Comparison of ENCODE assay signal across 8 mouse cellular contexts in the genomic region with DNA sequence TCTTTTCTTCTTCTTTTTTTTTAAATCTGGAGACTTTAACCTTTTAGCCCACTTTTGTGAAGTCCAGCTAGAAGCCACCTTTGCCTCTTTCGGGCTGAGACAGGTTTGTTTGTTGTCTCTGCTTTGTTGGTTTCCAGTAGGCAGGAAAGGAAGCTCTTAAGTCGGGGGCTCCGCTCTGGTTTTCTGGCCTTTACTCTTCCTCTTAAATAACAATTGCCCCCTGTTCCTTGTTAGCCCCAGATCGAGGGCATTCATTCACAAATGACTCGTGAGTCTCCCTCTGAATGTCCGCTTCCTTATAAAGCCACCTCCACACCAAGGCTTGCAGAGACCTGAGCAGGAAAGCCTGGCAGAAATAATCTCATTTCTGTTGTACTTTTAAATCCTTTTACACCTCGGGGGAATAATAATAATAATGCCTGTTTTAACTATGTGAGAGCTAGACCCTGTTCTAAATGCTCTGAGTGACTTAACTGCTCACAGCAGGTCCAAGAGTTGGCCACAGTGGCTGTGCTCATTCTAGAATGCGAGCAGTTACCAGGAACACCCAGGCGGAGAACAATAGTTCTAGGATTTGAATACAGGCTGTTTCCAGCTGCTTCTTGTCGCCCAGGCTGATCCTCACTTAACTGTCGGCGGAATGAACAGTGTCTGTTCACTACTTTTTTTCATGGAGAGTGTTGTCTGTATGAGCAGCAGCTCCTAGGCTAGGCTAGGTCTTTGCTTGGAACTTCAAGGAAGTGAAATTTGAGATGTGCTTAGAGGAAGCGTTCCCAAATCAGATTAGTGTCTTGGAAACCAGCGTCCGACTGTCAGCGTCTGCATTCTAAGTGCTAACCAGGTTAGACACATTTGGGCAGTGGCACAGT. TPM values are rescaled to one million over a fixed set of nuclear protein-coding genes. Genes with fewer than 3 reads are reported as not detected.
DNase-seq lines count a peak whose midpoint lies in the region; ATAC-seq lines count a peak whose summit lies in the region.

No protein-coding gene starts in this region.

- no peaks in the 10 kb centered on the region for H3K36me3 ChIP-seq in kidney, embryonic 16.5 days (ENCODE audit: insufficient read depth, low read length)
- no peaks in the 10 kb centered on the region for H3K36me3 ChIP-seq in midbrain, embryonic 14.5 days (ENCODE audit: control insufficient read depth, insufficient read depth, low read length)

- H3K4me2 ChIP-seq in kidney, embryonic 16.5 days (replicated peaks; ENCODE audit: low read depth, low read length): peak overlapping the region; percentile 44
- H3K4me2 ChIP-seq in midbrain, embryonic 14.5 days (ENCODE audit: low read length): peak overlapping the region; percentile 17; the same call in 1 of the 2 replicates

- H3K27me3 ChIP-seq in kidney, embryonic 16.5 days (ENCODE audit: insufficient read depth, low read length): no peaks in the 10 kb centered on the region
- no peaks in the 10 kb centered on the region; the same call in 1 of the 2 replicates for H3K27me3 ChIP-seq in midbrain, embryonic 14.5 days (ENCODE audit: control insufficient read depth, insufficient read depth, low read length)

- no peaks in the 10 kb centered on the region for H3K9me3 ChIP-seq in kidney, embryonic 16.5 days (ENCODE audit: low read length)
- no peaks in the 10 kb centered on the region for H3K9me3 ChIP-seq in midbrain, embryonic 14.5 days (ENCODE audit: control insufficient read depth, low read length)

- peak overlapping the region; percentile 97 for H3K9ac ChIP-seq in kidney, embryonic 16.5 days (replicated peaks; ENCODE audit: low read length)
- H3K9ac ChIP-seq in midbrain, embryonic 14.5 days (replicated peaks; ENCODE audit: low read length): 0 out of 2 replicates have a peak overlapping the region, but pooled peaks have one; percentile 12

- peak overlapping the region; percentile 29 for H3K4me3 ChIP-seq in kidney, embryonic 16.5 days (ENCODE audit: low read length)
- H3K4me3 ChIP-seq in midbrain, embryonic 14.5 days (replicated peaks; ENCODE audit: low read depth, low read length): no peak overlapping the region

- peak; percentile 36 for DNase-seq in thymus, postnatal 25 days
- no peak for DNase-seq in thymus, adult 18-20 months
- peak; percentile 53 for DNase-seq in heart, adult 8-10 months (ENCODE audit: low spot score)
- peak; percentile 34 for DNase-seq in midbrain, embryonic 14.5 days
- no peak for DNase-seq in cerebellum, adult 11 months
- no peak for DNase-seq in right cerebral cortex, postnatal 14 days

- H3K4me1 ChIP-seq in kidney, embryonic 16.5 days (ENCODE audit: insufficient read depth, low read length): peaks cover 23% of the 10 kb centered on the region
- peaks cover 15% of the 10 kb centered on the region; the same call in 1 of the 2 replicates for H3K4me1 ChIP-seq in midbrain, embryonic 14.5 days (ENCODE audit: control insufficient read depth, insufficient read depth, low read length)

- ATAC-seq in kidney, embryonic 16.5 days (ENCODE audit: low FRiP score, low TSS enrichment): no peak
- ATAC-seq in midbrain, embryonic 14.5 days (ENCODE audit: low FRiP score, low TSS enrichment): no peak
- no peak for ATAC-seq in monocyte, adult 5-6 weeks (replicated peaks; ENCODE audit: insufficient number of reproducible peaks, low FRiP score, low TSS enrichment, poor library complexity, severe bottlenecking)

- H3K27ac ChIP-seq in kidney, embryonic 16.5 days (ENCODE audit: low read length): peak overlapping the region; percentile 100
- no peak overlapping the region for H3K27ac ChIP-seq in midbrain, embryonic 14.5 days (replicated peaks; ENCODE audit: low read depth, low read length)

- 13% methylated on average over 16 of the region's 16 CpGs for WGBS in kidney, embryonic 16.5 days
- 3% methylated on average over 16 of the region's 16 CpGs for WGBS in midbrain, embryonic 14.5 days

RNA-seq across cellular contexts. Expression of gene Arid1a, which starts 59.3 kb away (rescaled TPM):
- total RNA-seq in heart, adult 8-10 months (2022): 10 to 100 TPM; 35.4 to 40.0 (median 37.0) TPM
- 30.5 and 35.0 TPM in 2 replicates for polyA plus RNA-seq in kidney, embryonic 16.5 days (2015; fragmentation: Nextera tagmentation; extraction: Ambion mirVana)
- polyA plus RNA-seq in midbrain, embryonic 14.5 days (2014; fragmentation: Nextera tagmentation; extraction: Ambion mirVana): 38.5 and 46.7 TPM in 2 replicates
- total RNA-seq in monocyte, adult 5-6 weeks (2017): 30.6 to 80.8 TPM (median 34.0 TPM) in 3 replicates

Comparison
In these comparisons a context has a peak if more than half of its experiments do, and no peak if none do; other contexts are left out.
1. DNase-seq: peak in thymus, postnatal 25 days (single experiment), heart, adult 8-10 months (single experiment) and midbrain, embryonic 14.5 days (single experiment); none in thymus, adult 18-20 months (0 of 2), cerebellum, adult 11 months (single experiment) and right cerebral cortex, postnatal 14 days (single experiment).